Mouse (Mus musculus) cerebellum, adult 9-11 months (tissue): Measurements from ENCODE around the gene Ifnb1.
"Not testable (repeated sequence)": the region's sequence is repeated elsewhere in the genome, so short reads cannot be mapped to it uniquely, and the experiment has no call there.

Experiments used
- DNase-seq: peaks from one replicate; pipeline ENCODE4 v3.0.0; 2022

Ifnb1 gene

DNA sequence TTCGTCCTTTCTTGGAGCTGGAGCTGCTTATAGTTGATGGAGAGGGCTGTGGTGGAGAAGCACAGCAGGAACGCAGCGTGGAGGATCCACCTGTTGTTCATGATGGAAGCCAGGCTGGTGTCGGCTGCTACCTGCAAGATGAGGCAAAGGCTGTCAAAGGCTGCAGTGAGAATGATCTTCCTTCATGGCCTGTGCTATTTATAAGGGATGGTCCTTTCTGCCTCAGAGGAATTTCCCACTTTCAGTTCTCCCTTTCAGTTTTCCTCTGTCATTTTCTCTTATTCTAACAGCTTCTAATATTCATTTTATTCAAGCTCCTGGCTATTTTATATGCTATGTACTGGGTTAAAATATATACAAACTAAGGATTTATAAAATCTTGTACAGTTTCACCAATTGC lies at the start of gene Ifnb1:
Gene Ifnb1 (minus strand): TSS at position 101 of the 400 bp plus-strand sequence.
- DNase-seq = no peak

DNA sequence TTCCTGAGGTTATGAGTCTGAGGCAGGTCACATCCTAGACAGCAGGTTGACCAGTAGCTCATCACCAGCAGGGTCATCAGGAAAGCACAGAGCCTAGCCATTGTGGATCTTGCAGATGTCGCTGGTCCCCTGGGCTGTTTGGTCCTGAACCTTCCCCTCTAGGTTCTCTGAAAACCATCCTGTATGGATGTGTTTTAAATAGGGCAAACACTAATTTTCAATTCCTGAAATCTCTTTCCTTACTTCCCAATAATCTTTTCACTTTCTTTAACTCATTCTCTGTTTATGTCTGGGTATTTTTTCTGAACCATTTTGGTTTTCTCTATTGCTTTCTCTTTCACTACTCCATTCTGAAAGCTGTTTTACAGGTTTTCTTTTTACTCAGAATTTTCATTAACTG lies 49.1 kb upstream of the Ifnb1 start, which contains the start of gene Ifna14:
Gene Ifna14 (minus strand): TSS at position 101 of the 400 bp plus-strand sequence.
- DNase-seq = no peak

DNA sequence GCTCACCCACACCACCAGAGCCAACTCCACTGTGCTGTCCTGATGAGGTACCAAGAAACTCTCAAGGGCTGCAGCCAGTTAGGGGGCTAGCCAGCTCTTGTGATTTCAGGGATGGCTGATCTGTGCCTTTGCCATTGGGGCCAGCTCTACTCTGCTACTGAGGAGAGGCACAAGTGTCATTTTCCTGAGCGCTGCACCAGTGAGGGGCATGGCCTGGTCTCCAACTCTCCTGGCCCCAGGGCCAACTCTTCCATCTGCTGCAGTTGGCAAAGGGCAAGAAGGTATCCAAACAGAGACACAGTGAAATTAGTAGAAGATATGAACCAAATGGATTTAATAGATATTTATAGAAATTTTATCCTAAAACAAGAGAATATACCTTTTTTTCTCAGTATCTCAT lies 39.2 kb upstream of the Ifnb1 start:
- DNase-seq = peak; percentile 78

DNA sequence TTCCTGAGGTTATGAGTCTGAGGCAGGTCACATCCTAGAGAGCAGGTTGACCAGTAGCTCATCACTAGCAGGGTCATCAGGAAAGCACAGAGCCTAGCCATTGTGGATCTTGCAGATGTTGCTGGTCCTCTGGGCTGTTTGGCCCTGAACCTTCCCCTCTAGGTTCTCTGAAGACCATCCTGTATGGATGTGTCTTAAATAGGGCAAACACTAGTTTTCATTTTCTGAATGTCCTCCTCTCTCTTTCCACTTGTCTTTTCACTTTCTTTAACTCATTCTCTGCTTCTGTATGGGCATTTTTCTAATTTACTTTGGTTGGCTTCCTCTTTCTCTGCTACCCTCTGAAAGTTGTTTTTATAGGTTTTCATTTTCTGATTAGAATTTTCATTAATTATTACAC lies 35.6 kb upstream of the Ifnb1 start, which contains the start of gene Ifna15:
Gene Ifna15 (minus strand): TSS at position 101 of the 400 bp plus-strand sequence.
- DNase-seq = not testable (repeated sequence)

DNA sequence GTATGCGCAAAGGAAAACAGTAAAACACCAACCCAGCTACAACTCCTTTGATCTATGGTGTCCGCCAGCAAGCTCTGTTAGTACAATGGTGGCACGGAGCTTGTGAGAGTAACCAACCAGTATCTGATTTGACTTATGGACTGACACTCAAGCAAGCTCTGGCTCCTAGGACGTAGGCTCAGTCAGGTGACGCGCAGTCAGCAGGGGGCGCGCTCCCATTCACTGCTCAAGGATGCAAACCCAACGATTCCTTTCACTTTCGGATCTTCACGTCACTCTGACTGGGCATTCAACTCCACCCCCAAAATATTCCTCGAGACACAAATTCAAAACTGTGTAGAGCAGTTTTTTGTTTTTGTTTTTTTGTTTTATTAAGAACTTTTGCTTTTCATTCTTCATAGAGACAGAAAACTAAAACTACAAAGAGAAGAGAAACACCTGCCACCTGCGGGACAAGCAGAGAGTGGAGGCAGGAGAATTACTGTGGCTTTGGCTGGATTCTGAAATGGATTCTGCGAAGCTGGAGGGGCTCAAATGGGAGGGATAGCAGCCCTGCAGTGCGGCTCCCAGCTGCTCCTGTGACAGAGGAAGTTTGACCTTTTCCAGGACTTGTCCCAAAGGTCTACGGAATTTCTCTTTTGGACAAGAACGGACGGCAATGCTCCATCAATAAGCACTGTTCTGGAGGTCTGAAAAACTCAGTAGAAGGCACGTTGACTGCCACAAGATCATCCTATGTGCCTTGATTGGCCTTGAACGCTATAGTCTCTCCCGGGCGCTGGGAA lies 27.8 kb upstream of the Ifnb1 start:
- DNase-seq = peak; percentile 46

DNA sequence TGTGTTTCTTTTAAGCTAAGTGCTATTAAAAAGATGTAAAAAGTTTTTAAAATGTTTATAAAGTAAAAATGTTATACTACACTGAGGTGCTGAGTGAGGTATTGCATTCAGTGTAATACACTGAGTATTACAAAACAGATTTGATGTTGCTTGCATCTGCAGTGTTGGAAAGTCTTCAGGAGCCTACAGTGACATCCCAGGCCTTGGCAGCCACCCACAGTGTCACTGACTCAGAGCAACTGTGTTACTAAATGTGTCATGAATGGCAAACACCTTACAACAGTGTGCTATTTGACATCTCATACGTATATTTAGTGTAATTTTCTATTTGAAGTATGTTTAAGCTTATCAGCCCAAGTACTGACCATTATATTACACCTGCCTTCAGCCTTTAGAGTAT lies 25.4 kb upstream of the Ifnb1 start:
- peak; percentile 33 for DNase-seq

DNA sequence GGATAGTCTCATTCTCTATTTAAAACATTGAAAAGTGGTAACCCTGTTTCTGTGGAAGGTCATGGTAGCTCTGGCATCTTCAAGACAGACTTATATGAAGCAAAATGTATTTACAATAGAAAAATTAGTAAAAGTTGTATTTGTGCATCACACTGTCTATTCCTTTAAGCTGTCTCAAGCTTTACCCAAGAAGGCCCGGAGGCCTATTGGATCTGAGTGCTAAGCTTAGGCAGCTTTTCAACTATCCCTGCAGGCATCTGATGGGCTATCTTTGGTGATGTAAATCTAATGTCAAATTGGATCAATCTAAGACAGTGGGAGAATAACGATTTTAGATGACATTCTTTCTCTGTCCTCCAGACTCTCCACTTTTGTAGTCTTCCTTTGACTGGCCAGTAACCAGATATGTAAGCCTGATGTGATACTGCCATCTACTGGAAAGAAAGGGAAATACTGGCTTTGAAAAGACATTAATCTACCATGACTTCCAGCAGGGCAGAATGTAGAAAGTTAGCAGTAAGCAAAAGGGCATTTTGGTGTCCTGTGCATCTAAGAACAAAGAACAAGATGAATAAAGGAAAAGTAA lies 21.2 kb upstream of the Ifnb1 start:
- no peak for DNase-seq

DNA sequence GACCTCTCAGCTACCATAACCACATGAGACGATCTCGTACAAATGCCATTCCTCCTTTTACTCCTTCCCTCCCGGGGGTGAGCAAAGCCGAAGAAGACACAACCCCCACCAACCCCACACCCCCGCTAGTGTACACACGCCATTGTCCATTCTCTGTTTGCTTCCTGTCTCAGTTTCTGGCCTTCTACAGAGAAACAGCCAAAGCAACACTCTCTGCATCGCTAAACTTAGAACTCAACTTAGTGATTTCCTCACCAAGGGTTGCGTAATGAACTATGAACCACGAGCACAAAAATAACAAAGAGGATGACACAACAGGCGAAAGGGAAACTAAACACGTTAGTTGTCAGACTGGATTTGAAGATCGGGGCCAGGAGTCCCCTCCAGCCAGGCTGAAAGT lies 14.8 kb upstream of the Ifnb1 start:
- DNase-seq = no peak

DNA sequence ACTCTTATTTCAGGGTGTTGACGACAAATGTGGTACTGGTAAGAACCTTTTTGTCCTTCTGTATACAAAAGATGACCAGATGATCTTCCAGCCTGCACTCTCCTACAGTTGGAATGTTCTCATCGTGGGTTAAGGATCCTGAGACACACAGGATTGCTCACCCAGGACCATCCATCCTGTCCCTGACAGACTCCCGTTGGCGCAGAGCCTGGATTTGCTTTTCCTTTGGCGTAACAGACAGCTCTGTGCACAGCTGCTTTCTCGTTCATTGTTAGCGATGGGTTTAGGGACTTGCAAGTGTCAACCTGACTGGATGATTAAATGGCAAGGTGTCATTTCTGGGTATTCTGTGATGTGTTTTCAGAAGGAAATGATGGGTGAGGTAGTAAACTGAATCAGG lies 14.1 kb upstream of the Ifnb1 start:
- no peak for DNase-seq

DNA sequence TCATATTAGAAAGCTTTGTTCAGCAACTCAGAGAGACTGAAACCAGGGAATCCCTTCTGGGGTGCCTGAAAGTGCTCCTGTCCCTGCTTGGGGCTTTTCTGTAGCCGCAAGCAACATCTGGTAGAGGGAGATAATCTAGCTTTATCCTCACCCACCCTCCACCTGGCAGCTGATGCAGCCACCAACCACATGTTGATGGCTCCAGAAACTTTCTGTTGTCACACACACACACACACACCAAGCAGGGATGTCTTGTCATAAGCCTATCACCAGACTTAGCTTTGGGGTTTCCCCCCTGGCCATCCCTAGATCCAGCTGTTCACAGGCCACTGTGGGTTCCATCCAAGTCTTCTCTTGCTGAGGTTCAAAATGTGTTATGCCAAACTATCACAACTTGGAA lies 13.2 kb upstream of the Ifnb1 start:
- no peak for DNase-seq

DNA sequence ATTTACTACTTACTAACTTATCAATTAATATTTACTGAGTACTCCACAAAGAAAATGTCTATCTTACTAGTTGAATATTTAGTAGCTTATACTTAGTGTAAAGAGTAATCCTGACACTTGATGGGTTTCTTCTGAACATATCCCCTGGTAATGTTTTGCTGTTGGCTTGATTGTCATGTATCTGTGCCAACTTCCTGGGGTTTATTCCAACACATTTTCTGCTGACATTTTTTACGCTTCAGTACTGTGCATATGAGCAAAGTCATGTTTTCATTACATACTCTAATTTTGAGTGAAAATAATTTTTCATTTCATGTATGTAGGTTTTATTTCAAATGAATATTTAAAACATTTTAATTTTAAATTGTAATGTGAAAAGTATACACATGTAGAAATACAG lies 12.3 kb upstream of the Ifnb1 start:
- no peak for DNase-seq

DNA sequence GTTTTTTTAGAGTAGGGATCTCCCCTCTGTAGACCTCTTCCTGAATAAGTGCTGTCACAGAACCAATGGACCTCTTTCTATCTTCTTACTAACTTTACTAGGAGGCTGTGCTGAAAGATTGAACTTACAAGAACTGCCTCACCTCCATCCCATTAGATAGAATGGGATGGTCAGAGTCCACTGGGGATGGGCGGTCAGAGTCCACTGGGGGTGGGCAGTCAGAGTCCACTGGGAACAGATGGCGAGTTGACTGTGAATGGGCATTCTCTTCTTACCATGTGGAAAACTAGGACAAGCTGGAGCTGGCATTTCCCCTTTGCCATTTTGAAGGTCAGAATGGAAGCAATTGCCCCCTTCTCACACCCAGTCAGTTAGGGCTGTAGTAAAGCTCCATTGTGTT lies 10.9 kb upstream of the Ifnb1 start:
- DNase-seq = no peak

DNA sequence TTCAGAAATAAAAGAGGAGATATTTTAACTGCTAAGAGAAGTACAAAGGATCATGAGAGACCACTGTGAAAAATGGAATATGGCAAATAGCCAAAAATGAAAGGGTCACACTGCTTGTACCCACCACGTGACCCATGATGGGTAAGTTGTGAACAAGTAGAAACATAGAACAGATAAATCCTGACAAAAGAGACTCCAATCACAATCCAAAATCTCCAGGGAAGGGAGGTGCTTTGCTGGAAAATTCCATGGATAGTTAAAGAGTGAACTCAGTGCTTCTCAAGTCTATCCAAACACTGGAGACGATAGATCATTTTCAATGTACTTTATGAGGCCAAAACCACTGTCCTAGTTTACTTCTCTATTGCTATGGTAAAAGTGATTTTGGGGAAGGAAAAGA lies 8.3 kb upstream of the Ifnb1 start:
- DNase-seq = no peak

DNA sequence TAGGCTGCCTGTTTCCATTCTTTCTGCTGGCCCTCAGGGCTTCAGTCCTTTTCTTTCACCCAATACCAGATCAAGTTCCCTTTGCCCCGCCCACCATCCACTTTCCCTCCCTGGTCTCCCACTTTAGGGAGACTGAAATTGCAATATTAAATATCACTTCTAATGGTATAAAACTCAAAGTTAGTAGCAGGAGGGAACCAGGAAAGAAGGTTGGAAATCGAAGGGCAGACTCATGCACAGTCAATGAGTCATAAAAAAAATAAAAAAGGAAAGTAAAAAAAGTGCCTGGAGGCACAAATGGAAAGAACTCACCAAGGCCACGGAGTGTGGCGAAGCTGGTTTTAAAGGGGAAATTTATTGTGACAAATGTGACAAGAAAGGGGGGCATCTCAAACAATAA lies 7.7 kb upstream of the Ifnb1 start:
- DNase-seq = no peak

DNA sequence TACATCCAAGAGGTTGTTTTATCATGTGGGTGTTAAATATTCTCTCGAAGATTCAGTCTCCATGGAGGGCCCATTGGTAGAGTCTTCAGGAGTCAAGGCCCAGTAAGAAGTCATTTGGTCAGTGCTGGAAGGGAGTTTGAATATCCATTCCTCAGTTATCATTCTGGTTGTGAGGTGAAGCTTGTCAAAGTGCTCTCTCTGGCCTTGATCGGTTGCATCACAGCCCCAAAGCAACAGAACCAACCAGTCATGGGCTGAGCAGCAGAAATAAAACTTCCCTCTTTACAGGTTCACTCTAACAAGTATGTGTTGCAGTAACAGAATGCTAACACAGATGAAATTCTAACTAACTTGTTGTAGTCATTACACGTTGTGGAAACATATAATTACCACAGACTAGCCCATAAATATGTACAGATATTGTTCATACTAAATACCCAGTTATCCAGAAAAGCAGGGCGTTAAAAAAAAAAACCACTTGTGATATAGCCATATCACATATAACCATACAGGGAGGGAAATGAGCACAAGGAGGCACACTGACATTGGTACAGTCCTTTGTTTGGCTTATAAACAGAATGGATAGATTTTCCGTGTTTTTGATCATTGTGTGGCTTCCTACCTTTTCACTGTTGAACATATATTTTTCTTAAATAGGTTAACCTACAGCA lies 3.9 kb upstream of the Ifnb1 start:
- DNase-seq = no peak

DNA sequence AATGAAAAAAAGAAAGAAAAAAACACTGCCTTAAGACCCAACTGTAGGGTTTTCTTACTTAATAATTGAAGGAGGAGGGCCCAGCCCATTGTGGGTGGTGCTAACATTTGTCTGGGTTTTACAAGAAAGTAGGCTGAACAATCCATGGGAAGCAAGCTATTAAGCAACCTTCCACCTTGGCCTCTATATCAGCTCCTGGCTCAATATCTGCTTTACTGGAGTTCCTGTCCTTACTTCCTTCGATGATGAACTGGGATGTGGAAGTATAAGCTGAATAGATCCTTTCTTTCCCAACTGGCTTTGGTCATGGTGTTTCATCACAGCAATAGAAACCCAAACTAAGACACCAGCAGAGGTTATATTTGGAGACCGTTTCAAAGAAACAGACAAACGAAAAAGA lies 2.8 kb upstream of the Ifnb1 start:
- no peak for DNase-seq

DNA sequence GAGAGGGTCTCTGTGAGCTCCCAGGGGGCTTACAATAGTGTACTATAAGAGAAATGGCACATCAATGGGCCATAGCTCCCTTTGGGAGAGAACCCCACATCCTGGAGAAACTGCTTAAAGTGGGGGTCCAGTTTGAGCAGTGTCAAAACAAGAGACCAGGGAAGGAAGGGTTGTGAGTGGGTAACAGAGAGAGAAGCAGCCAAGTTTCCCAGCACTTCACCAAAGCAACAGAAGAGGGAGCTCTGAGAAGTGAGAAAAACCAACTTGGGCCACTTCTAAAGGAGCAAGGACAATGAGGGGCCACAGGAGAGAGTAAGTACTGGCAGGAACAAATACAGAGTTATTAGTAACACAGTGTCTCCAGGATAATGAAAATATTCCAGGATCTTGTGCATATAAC lies 667 bp upstream of the Ifnb1 start:
- DNase-seq = no peak

DNA sequence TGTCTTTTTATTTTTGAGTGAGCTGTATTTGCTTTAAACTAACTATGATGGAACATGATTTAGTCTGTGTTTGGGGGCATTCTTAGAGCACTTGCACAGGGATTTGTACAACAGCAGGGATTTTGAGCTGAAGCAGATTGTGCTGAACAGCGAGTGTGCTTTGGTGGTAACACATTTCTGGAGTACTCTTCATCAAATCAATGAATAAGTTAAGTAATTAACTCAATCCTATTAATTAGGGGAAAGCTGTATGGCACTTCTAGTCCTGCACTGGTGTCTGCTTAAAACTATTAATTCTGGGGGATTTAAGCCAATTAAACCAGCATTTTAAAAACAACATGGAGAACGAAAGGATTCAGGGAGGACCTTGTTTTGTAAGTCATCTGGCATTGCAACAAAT lies 4.6 kb downstream of the Ifnb1 start:
- no peak for DNase-seq

DNA sequence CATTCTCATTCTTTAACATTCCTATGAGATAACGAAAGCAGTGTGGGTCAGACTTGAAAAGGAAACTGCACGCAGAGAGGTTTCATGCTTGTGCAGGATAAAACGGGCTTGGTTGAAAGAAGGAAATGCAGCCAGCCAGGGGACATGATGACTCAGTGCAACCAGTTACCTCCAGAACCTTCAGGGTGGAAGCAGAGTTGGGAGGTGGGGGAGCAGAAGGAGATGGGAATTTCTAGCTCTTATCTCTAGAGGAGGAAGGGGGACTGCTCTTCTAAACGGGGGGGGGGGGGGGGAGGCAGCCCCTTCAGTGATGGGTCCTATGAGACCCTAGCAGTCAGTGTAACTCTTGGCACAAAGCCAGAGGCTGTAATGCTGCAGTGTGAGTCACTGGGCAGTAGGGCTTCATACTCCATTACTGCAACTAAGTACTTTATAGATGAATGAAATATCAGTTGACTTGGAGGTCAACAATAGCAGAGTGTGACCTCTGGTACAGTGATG lies 6.8 kb downstream of the Ifnb1 start:
- no peak for DNase-seq

DNA sequence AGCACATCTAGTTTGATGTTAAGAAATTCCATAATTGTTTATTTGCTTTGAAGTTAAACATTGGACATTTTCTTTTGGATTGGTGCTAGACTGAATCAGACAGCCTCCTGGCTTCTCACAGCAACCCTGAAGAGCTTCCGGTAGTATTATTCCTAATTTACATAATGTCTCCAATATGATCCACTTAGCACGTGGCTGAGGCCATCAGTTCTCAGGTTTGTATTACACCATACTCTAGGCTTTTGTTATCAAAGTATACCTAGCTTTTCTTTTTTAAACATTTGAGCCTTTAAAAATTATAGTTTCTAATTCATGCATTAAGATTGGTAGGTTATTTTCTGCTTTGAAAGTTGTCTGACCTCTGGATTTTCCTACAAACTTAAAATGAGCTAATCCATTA lies 7.3 kb downstream of the Ifnb1 start:
- no peak for DNase-seq

DNA sequence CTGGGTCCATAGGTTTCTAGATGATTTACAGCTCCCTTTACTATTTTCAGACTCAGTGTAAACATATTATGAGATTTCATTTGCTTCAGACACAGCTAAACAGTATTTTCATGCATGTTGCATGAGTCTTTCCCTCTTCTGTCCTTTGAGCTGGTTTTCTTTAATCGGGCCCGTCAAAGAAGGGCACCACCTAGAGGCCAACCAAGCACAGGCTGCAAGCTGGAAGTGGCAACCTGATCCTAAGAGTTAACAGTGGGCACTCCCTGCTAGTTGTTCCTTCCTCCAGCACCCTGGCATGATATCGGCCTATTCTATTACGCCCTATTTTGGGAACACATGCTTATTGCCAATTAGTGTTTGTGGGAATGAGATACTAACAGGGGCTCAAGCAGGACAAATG lies 8.2 kb downstream of the Ifnb1 start:
- no peak for DNase-seq

DNA sequence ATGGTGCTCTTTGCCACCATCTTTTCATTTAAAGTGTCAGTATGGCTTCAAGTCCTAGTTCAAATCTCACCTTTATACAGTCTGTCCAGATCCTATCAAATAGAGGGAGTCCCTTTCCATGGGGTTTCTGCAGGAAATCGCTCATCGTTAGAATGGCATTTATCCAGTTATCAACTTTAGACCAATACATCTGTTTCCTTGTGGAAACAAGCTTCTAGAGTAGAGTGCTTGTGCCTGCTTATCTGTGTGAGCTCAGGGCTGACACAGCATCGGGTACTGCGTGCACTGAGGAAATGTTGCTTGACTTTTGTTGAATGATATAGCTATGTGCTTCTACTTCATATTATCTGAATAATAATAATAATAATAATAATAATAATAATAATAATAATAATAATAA lies 8.8 kb downstream of the Ifnb1 start:
- no peak for DNase-seq

DNA sequence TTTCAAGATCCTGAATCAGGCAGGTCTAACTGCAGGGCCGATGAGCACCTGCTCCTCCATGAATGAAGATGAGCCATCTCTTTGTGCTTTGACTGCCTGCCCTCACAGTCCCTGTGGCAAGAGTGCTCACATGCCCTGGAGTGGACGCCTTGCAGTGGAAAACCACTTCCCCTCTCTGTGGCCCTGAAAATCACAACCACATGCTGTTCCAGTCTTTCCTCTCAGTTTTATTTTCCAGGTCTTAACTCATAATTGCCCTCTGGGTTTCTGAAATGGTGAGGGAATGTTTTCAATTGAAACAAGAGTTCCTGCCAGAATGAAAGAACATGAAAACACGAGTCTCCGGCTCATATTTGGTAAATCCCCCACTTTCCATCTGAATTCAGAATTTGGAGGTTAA lies 18.8 kb downstream of the Ifnb1 start:
- DNase-seq = no peak

DNA sequence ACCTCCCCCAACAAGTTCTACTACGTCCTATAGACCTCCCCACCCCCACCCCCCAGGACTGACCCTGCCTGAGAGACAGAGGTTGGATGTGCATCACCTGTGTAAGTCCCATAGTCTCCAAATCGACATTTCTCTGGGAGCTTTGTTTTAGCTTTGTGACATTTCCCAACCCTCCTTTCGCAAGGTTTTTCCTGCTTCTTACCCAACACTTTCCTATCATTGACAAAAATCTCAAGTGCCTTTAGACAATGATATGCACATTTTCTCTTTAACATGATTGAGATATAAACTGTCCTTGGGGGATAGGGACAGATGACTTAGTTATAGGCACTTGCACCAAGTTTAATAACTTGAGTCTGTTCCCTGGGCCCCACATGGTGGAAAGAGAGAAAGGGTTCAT lies 21.3 kb downstream of the Ifnb1 start:
- DNase-seq = no peak
